Mouse (Mus musculus): ENCODE results near the gene Tmem189. TPM values are rescaled to one million over a fixed set of nuclear protein-coding genes. Genes with fewer than 3 reads are reported as not detected.

The Tmem189 gene
- 31.9 and 34.1 TPM in 2 replicates for polyA plus RNA-seq (2014; fragmentation: Nextera tagmentation; extraction: Ambion mirVana)

- Histone ChIP-seq H3K36me3 (replicated peaks; ENCODE audit: control insufficient read depth, insufficient read depth, low read depth, low read length) (no peaks in the 10 kb centered on the region), H3K9me3 (replicated peaks; ENCODE audit: control insufficient read depth, low read length) (no peaks in the 10 kb centered on the region), H3K27ac (replicated peaks; ENCODE audit: low read depth, low read length) (no peak within 1 kb of the TSS), H3K4me1 (ENCODE audit: control insufficient read depth, insufficient read depth, low read length) (no peaks in the 10 kb centered on the region; the same call in 1 of the 2 replicates), H3K27me3 (ENCODE audit: control insufficient read depth, insufficient read depth, low read length) (peaks cover 15% of the 10 kb centered on the region), H3K9ac (replicated peaks; ENCODE audit: low read length) (peak within 1 kb of the TSS; percentile 55), H3K4me3 (ENCODE audit: low read depth, low read length) (peak within 1 kb of the TSS; percentile 64), H3K4me2 (ENCODE audit: low read depth, low read length) (peak within 1 kb of the TSS; percentile 93)
- WGBS: under 1% methylated on average over 82 of the region's 99 CpGs
- ATAC-seq (replicated peaks; ENCODE audit: insufficient number of reproducible peaks, low FRiP score, low TSS enrichment, low read depth) (no peak), DNase-seq (ENCODE audit: low spot score) (peak; percentile 69)
These were observed at the start of gene Tmem189 for GRCm38 (mm10) chr2:167689501-167690218. Gene Tmem189, minus strand, starts transcription at chr2:167689822.

GRCm38 (mm10) chr2:167739030-167739429 lies 49.4 kb upstream of the Tmem189 start:
- no peak for ATAC-seq (replicated peaks; ENCODE audit: insufficient number of reproducible peaks, low FRiP score, low TSS enrichment, low read depth)
- Histone ChIP-seq H3K36me3 (replicated peaks; ENCODE audit: control insufficient read depth, insufficient read depth, low read depth, low read length) (no peaks in the 10 kb centered on the region), H3K9me3 (replicated peaks; ENCODE audit: control insufficient read depth, low read length) (no peaks in the 10 kb centered on the region), H3K4me2 (ENCODE audit: low read depth, low read length) (no peak overlapping the region), H3K4me1 (ENCODE audit: control insufficient read depth, insufficient read depth, low read length) (no peaks in the 10 kb centered on the region; the same call in none of the 2 replicates), H3K4me3 (ENCODE audit: low read depth, low read length) (no peak overlapping the region), H3K27ac (replicated peaks; ENCODE audit: low read depth, low read length) (no peak overlapping the region), H3K27me3 (ENCODE audit: control insufficient read depth, insufficient read depth, low read length) (no peaks in the 10 kb centered on the region), H3K9ac (replicated peaks; ENCODE audit: low read length) (no peak overlapping the region)
- DNase-seq (ENCODE audit: low spot score): peak; percentile 38
- 44% methylated on average over 5 of the region's 6 CpGs for WGBS

- Histone ChIP-seq H3K36me3 (replicated peaks; ENCODE audit: control insufficient read depth, insufficient read depth, low read depth, low read length) (no peaks in the 10 kb centered on the region), H3K4me1 (ENCODE audit: control insufficient read depth, insufficient read depth, low read length) (no peaks in the 10 kb centered on the region; the same call in none of the 2 replicates), H3K27me3 (ENCODE audit: control insufficient read depth, insufficient read depth, low read length) (no peaks in the 10 kb centered on the region), H3K9me3 (replicated peaks; ENCODE audit: control insufficient read depth, low read length) (no peaks in the 10 kb centered on the region), H3K4me2 (ENCODE audit: low read depth, low read length) (no peak overlapping the region), H3K4me3 (ENCODE audit: low read depth, low read length) (no peak overlapping the region), H3K27ac (replicated peaks; ENCODE audit: low read depth, low read length) (no peak overlapping the region), H3K9ac (replicated peaks; ENCODE audit: low read length) (no peak overlapping the region)
- ATAC-seq (replicated peaks; ENCODE audit: insufficient number of reproducible peaks, low FRiP score, low TSS enrichment, low read depth) (no peak), DNase-seq (ENCODE audit: low spot score) (no peak)
- 70% methylated on average over 10 of the region's 10 CpGs for WGBS
These were observed 45.2 kb upstream of the Tmem189 start for GRCm38 (mm10) chr2:167734861-167735260.

GRCm38 (mm10) chr2:167731149-167731548 lies 41.5 kb upstream of the Tmem189 start:
- H3K27ac ChIP-seq (replicated peaks; ENCODE audit: low read depth, low read length): no peak overlapping the region
- H3K9me3 ChIP-seq (replicated peaks; ENCODE audit: control insufficient read depth, low read length): no peaks in the 10 kb centered on the region
- 53% methylated on average over 13 of the region's 13 CpGs for WGBS
- ATAC-seq (replicated peaks; ENCODE audit: insufficient number of reproducible peaks, low FRiP score, low TSS enrichment, low read depth) (no peak; the same call in 1 of the 2 replicates), DNase-seq (ENCODE audit: low spot score) (no peak)
- no peaks in the 10 kb centered on the region for H3K4me1 ChIP-seq (ENCODE audit: control insufficient read depth, insufficient read depth, low read length)
- no peak overlapping the region for H3K9ac ChIP-seq (replicated peaks; ENCODE audit: low read length)
- H3K27me3 ChIP-seq (ENCODE audit: control insufficient read depth, insufficient read depth, low read length): no peaks in the 10 kb centered on the region
- H3K4me3 ChIP-seq (ENCODE audit: low read depth, low read length): no peak overlapping the region
- no peak overlapping the region for H3K4me2 ChIP-seq (ENCODE audit: low read depth, low read length)
- H3K36me3 ChIP-seq (replicated peaks; ENCODE audit: control insufficient read depth, insufficient read depth, low read depth, low read length): no peaks in the 10 kb centered on the region

GRCm38 (mm10) chr2:167730036-167730435 lies 40.4 kb upstream of the Tmem189 start:
- DNase-seq (ENCODE audit: low spot score) (no peak), ATAC-seq (replicated peaks; ENCODE audit: insufficient number of reproducible peaks, low FRiP score, low TSS enrichment, low read depth) (no peak)
- Histone ChIP-seq H3K4me3 (ENCODE audit: low read depth, low read length) (no peak overlapping the region), H3K4me2 (ENCODE audit: low read depth, low read length) (no peak overlapping the region), H3K36me3 (replicated peaks; ENCODE audit: control insufficient read depth, insufficient read depth, low read depth, low read length) (no peaks in the 10 kb centered on the region), H3K9me3 (replicated peaks; ENCODE audit: control insufficient read depth, low read length) (no peaks in the 10 kb centered on the region), H3K4me1 (ENCODE audit: control insufficient read depth, insufficient read depth, low read length) (no peaks in the 10 kb centered on the region), H3K27me3 (ENCODE audit: control insufficient read depth, insufficient read depth, low read length) (no peaks in the 10 kb centered on the region), H3K27ac (replicated peaks; ENCODE audit: low read depth, low read length) (no peak overlapping the region), H3K9ac (replicated peaks; ENCODE audit: low read length) (no peak overlapping the region)
- 75% methylated on average over 7 of the region's 7 CpGs for WGBS

GRCm38 (mm10) chr2:167727161-167727560 lies 37.5 kb upstream of the Tmem189 start:
- DNase-seq (ENCODE audit: low spot score) (no peak), ATAC-seq (replicated peaks; ENCODE audit: insufficient number of reproducible peaks, low FRiP score, low TSS enrichment, low read depth) (no peak)
- Histone ChIP-seq H3K9ac (replicated peaks; ENCODE audit: low read length) (no peak overlapping the region), H3K27ac (replicated peaks; ENCODE audit: low read depth, low read length) (no peak overlapping the region), H3K4me3 (ENCODE audit: low read depth, low read length) (no peak overlapping the region), H3K4me1 (ENCODE audit: control insufficient read depth, insufficient read depth, low read length) (no peaks in the 10 kb centered on the region), H3K27me3 (ENCODE audit: control insufficient read depth, insufficient read depth, low read length) (no peaks in the 10 kb centered on the region), H3K36me3 (replicated peaks; ENCODE audit: control insufficient read depth, insufficient read depth, low read depth, low read length) (no peaks in the 10 kb centered on the region), H3K4me2 (ENCODE audit: low read depth, low read length) (no peak overlapping the region), H3K9me3 (replicated peaks; ENCODE audit: control insufficient read depth, low read length) (no peaks in the 10 kb centered on the region)
- WGBS: 51% methylated on average over 13 of the region's 13 CpGs

- no peaks in the 10 kb centered on the region for H3K4me1 ChIP-seq (ENCODE audit: control insufficient read depth, insufficient read depth, low read length)
- no peak overlapping the region for H3K4me3 ChIP-seq (ENCODE audit: low read depth, low read length)
- H3K27ac ChIP-seq (replicated peaks; ENCODE audit: low read depth, low read length): no peak overlapping the region
- no peaks in the 10 kb centered on the region for H3K9me3 ChIP-seq (replicated peaks; ENCODE audit: control insufficient read depth, low read length)
- H3K9ac ChIP-seq (replicated peaks; ENCODE audit: low read length): no peak overlapping the region
- DNase-seq (ENCODE audit: low spot score) (no peak), ATAC-seq (replicated peaks; ENCODE audit: insufficient number of reproducible peaks, low FRiP score, low TSS enrichment, low read depth) (no peak)
- no peaks in the 10 kb centered on the region for H3K27me3 ChIP-seq (ENCODE audit: control insufficient read depth, insufficient read depth, low read length)
- H3K36me3 ChIP-seq (replicated peaks; ENCODE audit: control insufficient read depth, insufficient read depth, low read depth, low read length): no peaks in the 10 kb centered on the region; the same call in 1 of the 2 replicates
- no peak overlapping the region for H3K4me2 ChIP-seq (ENCODE audit: low read depth, low read length)
- 90% methylated on average over 10 of the region's 10 CpGs for WGBS
These were observed 36.3 kb upstream of the Tmem189 start for GRCm38 (mm10) chr2:167725879-167726278.

- 81% methylated on average over 11 of the region's 11 CpGs for WGBS
- no peak for DNase-seq (ENCODE audit: low spot score)
These were observed 34.1 kb upstream of the Tmem189 start for GRCm38 (mm10) chr2:167723589-167724206.

More at GRCm38 (mm10) chr2:167723589-167724206, 34.1 kb upstream of the Tmem189 start:
- no peaks in the 10 kb centered on the region for H3K4me1 ChIP-seq (ENCODE audit: control insufficient read depth, insufficient read depth, low read length)
- no peaks in the 10 kb centered on the region for H3K27me3 ChIP-seq (ENCODE audit: control insufficient read depth, insufficient read depth, low read length)
- no peak overlapping the region for H3K9ac ChIP-seq (replicated peaks; ENCODE audit: low read length)
- no peak for ATAC-seq (replicated peaks; ENCODE audit: insufficient number of reproducible peaks, low FRiP score, low TSS enrichment, low read depth)
- no peaks in the 10 kb centered on the region for H3K9me3 ChIP-seq (replicated peaks; ENCODE audit: control insufficient read depth, low read length)
- H3K36me3 ChIP-seq (replicated peaks; ENCODE audit: control insufficient read depth, insufficient read depth, low read depth, low read length): no peaks in the 10 kb centered on the region; the same call in 1 of the 2 replicates
- no peak overlapping the region for H3K27ac ChIP-seq (replicated peaks; ENCODE audit: low read depth, low read length)
- H3K4me3 ChIP-seq (ENCODE audit: low read depth, low read length): no peak overlapping the region
- no peak overlapping the region for H3K4me2 ChIP-seq (ENCODE audit: low read depth, low read length)

Measured in embryonic facial prominence, embryonic 11.5 days (tissue).